Mouse (Mus musculus) lung, embryonic 14.5 days (tissue): ENCODE data around the gene Gm27021. TPM values are rescaled to one million over a fixed set of nuclear protein-coding genes. Genes with fewer than 3 reads are reported as not detected.

Source experiments
- ATAC-seq: fragments of 200-750 bp; cut with Nextera tagmentation; 2 replicates; pipeline ENCODE4 v1.8.0; 2017; ENCODE audit warnings: mild to moderate bottlenecking, moderate TSS enrichment, moderate library complexity; ENCODE audit not compliant: insufficient read depth
- DNase-seq: peaks from one replicate; pipeline ENCODE4 v3.0.0-alpha.2; 2015
- H3K27ac ChIP-seq: fragments of 300-500 bp; sonication (generic); 2 replicates; pipeline ENCODE4 v1.5.1; 2014; ENCODE audit warnings: low read depth, mild to moderate bottlenecking, moderate library complexity
- H3K27me3 ChIP-seq: fragments of 300-500 bp; sonication (generic); 2 replicates; pipeline ENCODE4 v1.6.1; 2014; ENCODE audit warnings: low read length, control low read depth; ENCODE audit not compliant: insufficient read depth
- H3K36me3 ChIP-seq: fragments of 300-500 bp; sonication (generic); 2 replicates; pipeline ENCODE4 v1.6.1; 2014; ENCODE audit warnings: control low read depth; ENCODE audit not compliant: insufficient read depth
- H3K4me1 ChIP-seq: fragments of 300-500 bp; sonication (generic); 2 replicates; pipeline ENCODE4 v1.6.1; 2014; ENCODE audit warnings: antibody characterized with exemption, control low read depth; ENCODE audit not compliant: insufficient read depth
- H3K4me2 ChIP-seq: fragments of 300-500 bp; sonication (generic); 2 replicates; pipeline ENCODE4 v1.6.1; 2014; ENCODE audit warnings: mild to moderate bottlenecking
- H3K4me3 ChIP-seq: fragments of 300-500 bp; sonication (generic); 2 replicates; pipeline ENCODE4 v1.5.1; 2014; ENCODE audit warnings: low read depth, low read length
- H3K9ac ChIP-seq: fragments of 300-500 bp; sonication (generic); 2 replicates; pipeline ENCODE4 v1.6.1; 2014
- H3K9me3 ChIP-seq: fragments of 300-500 bp; sonication (generic); 2 replicates; pipeline ENCODE4 v1.6.1; 2016; ENCODE audit warnings: low read depth, low read length, control low read depth
- CTCF ChIP-seq: IDR thresholded peaks from 2 replicates; pipeline ENCODE4 v1.5.1; 2016; ENCODE audit warnings: antibody characterized with exemption, low read depth
- WGBS: fragments of 180-500 bp; shearing (Covaris S2); extraction: QIAGEN DNeasy Blood & Tissue Kit; methylation state at CpG from one replicate; pipeline ENCODE4 v1.1.7; 2014; 5-methylcytosine and 5-hydroxymethylcytosine counted together
- polyA plus RNA-seq: library from polyadenylated mRNA; unstranded; fragments of >200 nt; fragmentation: Nextera tagmentation; extraction: Ambion mirVana; gene quantifications from 2 replicates; pipeline ENCODE4 v1.2.1, GENCODE M21; 2014

Gene Gm27021
- polyA plus RNA-seq, 1 experiment from 2014 or later: 2.6 TPM

GRCm38 (mm10) chr8:120573866-120574265, 94.0 kb downstream of the Gm27021 start:
- H3K4me3 ChIP-seq: no peak overlapping the region
- peak overlapping the region; percentile 58; the same call in 1 of the 2 replicates for H3K27ac ChIP-seq
- 58% methylated on average over 11 of the region's 11 CpGs for WGBS
- TF ChIP-seq CTCF: no peak
- no peaks in the 10 kb centered on the region for H3K27me3 ChIP-seq
- no peaks in the 10 kb centered on the region for H3K9me3 ChIP-seq
- ATAC-seq (no peak), DNase-seq (peak; percentile 58)
- no peaks in the 10 kb centered on the region for H3K4me1 ChIP-seq
- H3K36me3 ChIP-seq: peaks cover 99% of the 10 kb centered on the region
- no peak overlapping the region for H3K4me2 ChIP-seq
- H3K9ac ChIP-seq: no peak overlapping the region

GRCm38 (mm10) chr8:120572534-120572933, 95.3 kb downstream of the Gm27021 start:
- no peak overlapping the region for H3K4me2 ChIP-seq
- no peaks in the 10 kb centered on the region for H3K9me3 ChIP-seq
- H3K9ac ChIP-seq: no peak overlapping the region
- H3K4me1 ChIP-seq: no peaks in the 10 kb centered on the region
- TF ChIP-seq CTCF: no peak
- H3K27me3 ChIP-seq: no peaks in the 10 kb centered on the region
- peaks cover 99% of the 10 kb centered on the region for H3K36me3 ChIP-seq
- 78% methylated on average over 21 of the region's 21 CpGs for WGBS
- no peak overlapping the region for H3K4me3 ChIP-seq
- no peak overlapping the region for H3K27ac ChIP-seq
- no peak for ATAC-seq
- no peak for DNase-seq

- no peak overlapping the region for H3K4me3 ChIP-seq
- no peak overlapping the region for H3K9ac ChIP-seq
- DNase-seq (no peak), ATAC-seq (no peak)
- no peaks in the 10 kb centered on the region for H3K27me3 ChIP-seq
- no peak overlapping the region for H3K27ac ChIP-seq
- no peak overlapping the region for H3K4me2 ChIP-seq
- no peaks in the 10 kb centered on the region for H3K4me1 ChIP-seq
- H3K36me3 ChIP-seq: peaks cover 99% of the 10 kb centered on the region
- 81% methylated on average over 8 of the region's 8 CpGs for WGBS
- H3K9me3 ChIP-seq: no peaks in the 10 kb centered on the region
- TF ChIP-seq CTCF: no peak
Measured at GRCm38 (mm10) chr8:120571561-120571960, 96.3 kb downstream of the Gm27021 start.

DNA sequence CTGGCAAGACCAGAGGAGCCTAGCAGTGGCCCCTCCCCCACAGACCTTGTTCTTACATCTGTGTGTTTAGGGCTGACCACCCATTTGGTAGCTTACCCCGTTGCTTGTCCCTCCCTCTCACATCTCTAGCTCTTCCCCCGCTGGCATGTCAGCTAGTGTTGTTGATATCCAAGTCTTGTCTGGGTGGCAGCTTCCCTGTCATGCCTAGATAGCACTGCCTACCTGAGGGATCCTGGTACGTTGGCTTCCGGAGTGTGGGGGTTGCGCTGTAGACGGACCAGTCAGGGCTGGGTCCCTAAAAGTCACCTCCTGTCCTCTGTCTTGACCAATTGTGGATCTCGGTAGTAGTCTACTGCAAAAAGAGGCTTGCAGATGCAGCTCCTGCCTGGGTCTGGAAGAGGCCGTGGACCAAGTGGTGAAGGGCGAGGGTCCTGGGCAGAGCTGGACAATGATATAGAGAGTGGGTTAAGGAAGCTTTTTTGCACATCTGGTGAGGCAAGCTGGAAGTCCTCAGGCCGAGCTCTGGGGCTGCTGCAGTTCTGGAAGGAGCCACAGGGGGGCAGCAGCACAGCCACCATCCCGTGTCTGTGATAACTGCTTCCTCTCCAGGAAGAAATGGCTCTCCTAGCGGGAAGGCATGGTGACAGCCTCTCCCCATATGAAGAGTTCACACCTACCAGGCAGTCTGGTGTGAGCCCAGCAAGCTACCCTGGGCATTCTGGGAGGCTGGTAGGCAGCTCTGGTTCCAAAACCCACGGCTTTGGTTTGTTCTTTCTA, 97.8 kb downstream of the Gm27021 start:
- ATAC-seq (0 out of 2 replicates have a peak, but pooled peaks have one; percentile 15), DNase-seq (peak; percentile 92)
- Histone ChIP-seq H3K36me3 (peaks cover 93% of the 10 kb centered on the region), H3K4me2 (no peak overlapping the region), H3K4me1 (peaks cover 8% of the 10 kb centered on the region; the same call in 1 of the 2 replicates), H3K9ac (no peak overlapping the region), H3K9me3 (no peaks in the 10 kb centered on the region), H3K27me3 (no peaks in the 10 kb centered on the region), H3K4me3 (no peak overlapping the region), H3K27ac (no peak overlapping the region)
- WGBS: 46% methylated on average over 13 of the region's 13 CpGs
- peak; percentile 96 for TF ChIP-seq CTCF

- no peak for TF ChIP-seq CTCF
- no peaks in the 10 kb centered on the region for H3K9me3 ChIP-seq
- ATAC-seq (no peak), DNase-seq (no peak)
- peaks cover 83% of the 10 kb centered on the region for H3K36me3 ChIP-seq
- peaks cover 17% of the 10 kb centered on the region; the same call in 1 of the 2 replicates for H3K4me1 ChIP-seq
- H3K4me2 ChIP-seq: no peak overlapping the region
- no peaks in the 10 kb centered on the region for H3K27me3 ChIP-seq
- H3K4me3 ChIP-seq: no peak overlapping the region
- no peak overlapping the region for H3K9ac ChIP-seq
- 89% methylated on average over 17 of the region's 17 CpGs for WGBS
- H3K27ac ChIP-seq: no peak overlapping the region
Measured at GRCm38 (mm10) chr8:120569123-120569522, 98.8 kb downstream of the Gm27021 start.

DNA sequence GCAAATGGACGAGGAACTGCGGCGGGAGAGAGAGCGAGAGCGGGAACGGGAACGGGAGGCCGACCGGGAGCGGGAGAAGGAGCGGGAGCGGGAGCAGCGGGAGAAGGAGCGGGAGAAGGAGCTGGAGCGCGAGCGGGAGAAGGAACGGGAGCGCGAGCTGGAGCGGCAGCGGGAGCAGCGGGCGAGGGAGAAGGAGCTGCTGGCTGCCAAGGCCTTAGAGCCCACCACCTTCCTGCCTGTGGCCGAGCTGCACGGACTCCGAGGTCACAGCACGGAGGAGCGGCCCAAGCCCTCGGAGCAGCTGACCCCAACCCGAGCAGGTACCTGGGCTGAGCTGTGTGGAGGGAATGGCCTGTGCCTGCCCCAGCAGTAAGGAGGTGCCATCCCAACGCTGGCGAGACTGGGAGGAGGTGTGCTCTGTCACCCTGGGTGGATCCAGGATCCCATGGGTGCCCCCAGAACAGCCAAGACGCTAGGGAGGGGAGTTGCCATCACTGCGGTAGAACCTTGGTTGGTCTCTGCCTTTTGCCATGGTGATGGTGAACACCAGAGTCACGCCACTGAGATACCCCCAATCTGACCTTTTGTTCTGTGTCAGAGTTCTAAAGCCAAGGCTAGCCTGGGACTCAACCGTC, 99.6 kb downstream of the Gm27021 start:
- TF ChIP-seq CTCF: no peak
- DNase-seq: no peak
- Histone ChIP-seq H3K4me2 (no peak overlapping the region), H3K9me3 (no peaks in the 10 kb centered on the region), H3K4me3 (no peak overlapping the region), H3K27me3 (no peaks in the 10 kb centered on the region), H3K9ac (no peak overlapping the region), H3K36me3 (peaks cover 75% of the 10 kb centered on the region), H3K4me1 (peaks cover 20% of the 10 kb centered on the region; the same call in 1 of the 2 replicates), H3K27ac (no peak overlapping the region)
- 94% methylated on average over 37 of the region's 37 CpGs for WGBS
- no peak for ATAC-seq

DNA sequence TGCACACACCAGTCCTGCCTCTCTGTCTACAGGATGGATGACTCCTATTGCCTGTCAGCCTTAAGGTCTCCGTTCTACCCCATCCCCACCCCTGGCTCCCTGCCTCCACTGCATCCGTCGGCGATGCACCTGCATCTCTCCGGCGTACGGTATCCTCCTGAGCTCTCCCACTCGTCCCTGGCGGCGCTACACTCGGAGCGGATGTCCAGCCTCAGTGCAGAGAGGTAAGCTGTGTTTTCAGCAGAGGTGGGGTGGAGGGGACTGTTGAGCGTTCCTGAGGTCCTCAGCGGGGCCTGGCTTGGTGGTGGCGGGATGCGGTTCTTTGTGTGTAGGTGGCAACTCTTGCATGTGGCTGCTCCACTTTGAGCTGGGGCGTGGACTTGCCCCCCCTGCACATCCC, 100.1 kb downstream of the Gm27021 start:
- DNase-seq (no peak), ATAC-seq (no peak)
- H3K27me3 ChIP-seq: no peaks in the 10 kb centered on the region

More for the DNA sequence above, 100.1 kb downstream of the Gm27021 start:
- H3K4me2 ChIP-seq: no peak overlapping the region
- H3K4me3 ChIP-seq: no peak overlapping the region
- TF ChIP-seq CTCF: no peak
- H3K36me3 ChIP-seq: peaks cover 75% of the 10 kb centered on the region
- no peaks in the 10 kb centered on the region for H3K9me3 ChIP-seq
- H3K27ac ChIP-seq: no peak overlapping the region
- H3K9ac ChIP-seq: no peak overlapping the region
- WGBS: 94% methylated on average over 17 of the region's 17 CpGs
- H3K4me1 ChIP-seq: peaks cover 26% of the 10 kb centered on the region
